Mouse (Mus musculus) testis, adult 2 months (tissue): Measurements from ENCODE around the gene Trappc3l.

ENCODE experiments used
- CTCF ChIP-seq: fragments of 200-500 bp; IDR thresholded peaks from 2 replicates; pipeline ENCODE4 v1.5.1; 2012; ENCODE audit warnings: low read depth, mild to moderate bottlenecking, inconsistent platforms, low read length, moderate library complexity; ENCODE audit not compliant: control insufficient read depth, insufficient read depth, insufficient replicate concordance
- POLR2A ChIP-seq: fragments of 200-500 bp; IDR thresholded peaks from 2 replicates; pipeline ENCODE4 v1.6.1; 2012; ENCODE audit warnings: low read depth, mild to moderate bottlenecking, inconsistent platforms, low read length, moderate library complexity; ENCODE audit not compliant: control insufficient read depth

- no peak for TF ChIP-seq POLR2A
- TF ChIP-seq CTCF, result no peak
Measured at GRCm38 (mm10) chr10:34139768-34140167, 102.4 kb downstream of the Trappc3l start.
